Mouse (Mus musculus) spleen, adult 18-20 months (tissue): ENCODE measurements around the gene Prkch.

ENCODE experiments used
- DNase-seq, 2 experiments: peaks; one replicate each; pipeline ENCODE4 v3.0.0; 2022; ENCODE audit warnings: mixed read lengths in 2 of 2

The Prkch gene

GRCm38 (mm10) chr12:73764649-73765525 is 180.3 kb downstream of the Prkch start:
- no peak for DNase-seq

DNA sequence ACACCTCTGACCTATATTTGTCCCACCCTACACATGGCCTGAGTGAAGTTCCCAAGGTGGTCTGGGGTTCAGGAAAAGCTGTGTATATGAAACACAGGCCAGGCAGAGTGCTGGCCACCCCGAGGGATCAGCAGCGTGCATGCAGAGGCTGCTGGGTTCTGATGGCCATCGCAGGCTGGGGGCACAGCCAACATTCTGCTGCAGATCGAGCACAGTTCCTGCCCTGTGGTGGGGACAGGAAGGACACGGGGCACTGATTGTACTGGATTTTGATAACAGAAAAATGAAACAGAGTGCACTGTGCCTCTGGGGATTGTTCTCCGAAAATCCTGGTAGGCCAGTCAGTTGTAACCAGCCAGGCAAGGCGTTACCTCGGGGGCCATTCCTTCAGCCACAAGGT is 181.6 kb downstream of the Prkch start:
- no peak for DNase-seq

DNA sequence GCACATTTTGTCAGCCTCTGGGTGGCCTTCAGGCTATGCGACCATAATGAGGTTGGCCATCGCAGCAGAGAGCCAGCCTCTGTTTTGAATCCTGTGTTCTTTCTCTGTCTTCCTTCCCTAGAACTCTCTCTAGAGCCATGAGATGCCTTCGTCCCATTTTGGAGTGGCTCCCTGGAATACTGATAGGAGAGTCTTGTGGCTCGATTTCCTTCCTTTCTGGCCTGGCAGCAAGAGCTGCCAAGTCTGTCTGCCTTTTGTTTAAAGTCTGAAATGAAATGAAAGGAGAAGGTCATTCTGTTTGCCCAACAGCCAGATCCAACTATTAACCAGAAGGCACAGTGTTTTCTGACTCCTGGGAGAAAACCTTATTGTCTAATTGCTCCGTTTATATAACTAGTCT is 184.2 kb downstream of the Prkch start:
- no peak for DNase-seq

DNA sequence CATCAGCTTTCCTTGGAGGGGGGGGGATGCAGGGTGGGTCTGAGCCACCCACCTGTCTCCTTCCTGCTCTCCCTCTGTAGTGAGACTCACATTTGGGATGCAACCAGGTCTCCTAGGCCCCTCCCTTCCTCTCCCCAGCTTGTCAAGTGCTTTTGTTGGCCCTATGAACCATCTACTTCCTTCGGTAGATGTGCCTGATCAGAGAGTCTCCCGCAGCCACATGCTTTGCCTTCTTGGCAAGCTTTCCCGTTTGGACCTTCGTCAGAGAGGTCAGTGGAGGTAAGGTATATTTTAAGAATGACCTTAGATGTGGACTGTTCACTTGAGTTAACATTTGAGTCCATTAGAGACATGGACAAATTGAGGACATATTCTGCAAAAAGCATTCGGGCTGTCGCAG is 184.9 kb downstream of the Prkch start:
- DNase-seq, result no peak

DNA sequence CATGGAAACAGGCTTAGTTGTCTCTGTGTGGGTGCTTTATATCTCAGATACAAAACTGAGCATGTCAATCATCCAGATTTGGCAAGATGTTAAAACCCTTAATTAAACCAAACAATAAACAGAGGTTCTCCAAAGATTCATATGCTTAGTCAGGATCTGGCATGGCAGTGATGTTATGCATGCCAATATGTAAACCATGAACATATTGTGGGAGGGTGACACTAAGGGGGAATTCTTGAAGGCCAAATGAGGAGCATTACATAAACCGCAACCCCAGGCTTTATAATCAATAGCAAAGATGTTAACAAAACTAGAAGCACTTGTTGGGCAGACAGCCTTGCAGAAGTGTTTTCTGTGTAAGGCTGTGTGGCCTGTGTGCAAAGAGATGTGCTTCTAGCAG is 186.2 kb downstream of the Prkch start:
- DNase-seq, result no peak

GRCm38 (mm10) chr12:73774793-73775385 is 190.3 kb downstream of the Prkch start:
- DNase-seq, result no peak

GRCm38 (mm10) chr12:73776401-73776945 is 191.9 kb downstream of the Prkch start:
- no peak for DNase-seq

DNA sequence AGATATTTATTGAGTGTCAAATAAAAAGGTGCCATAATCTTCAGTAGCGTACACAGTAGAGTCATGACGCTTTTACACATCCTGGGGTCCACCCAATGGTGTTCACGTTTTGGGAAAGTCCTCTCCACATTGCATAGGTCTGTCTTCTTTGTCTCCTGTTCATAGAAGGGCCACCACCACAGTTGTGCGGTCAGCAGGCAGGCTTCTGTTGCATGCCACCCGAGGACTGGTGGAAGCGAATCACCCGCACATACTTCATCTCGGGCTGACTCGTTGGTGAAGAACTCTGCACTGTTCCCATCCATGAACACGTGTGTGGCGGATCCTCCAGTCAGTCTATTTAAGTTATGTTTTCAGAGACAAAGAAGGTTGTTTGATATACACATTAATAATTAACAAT is 193.1 kb downstream of the Prkch start:
- no peak for DNase-seq

- peak in 1 of 2 experiments; percentile 23 for DNase-seq
These were observed 195.0 kb downstream of the Prkch start for GRCm38 (mm10) chr12:73779332-73780231.

DNA sequence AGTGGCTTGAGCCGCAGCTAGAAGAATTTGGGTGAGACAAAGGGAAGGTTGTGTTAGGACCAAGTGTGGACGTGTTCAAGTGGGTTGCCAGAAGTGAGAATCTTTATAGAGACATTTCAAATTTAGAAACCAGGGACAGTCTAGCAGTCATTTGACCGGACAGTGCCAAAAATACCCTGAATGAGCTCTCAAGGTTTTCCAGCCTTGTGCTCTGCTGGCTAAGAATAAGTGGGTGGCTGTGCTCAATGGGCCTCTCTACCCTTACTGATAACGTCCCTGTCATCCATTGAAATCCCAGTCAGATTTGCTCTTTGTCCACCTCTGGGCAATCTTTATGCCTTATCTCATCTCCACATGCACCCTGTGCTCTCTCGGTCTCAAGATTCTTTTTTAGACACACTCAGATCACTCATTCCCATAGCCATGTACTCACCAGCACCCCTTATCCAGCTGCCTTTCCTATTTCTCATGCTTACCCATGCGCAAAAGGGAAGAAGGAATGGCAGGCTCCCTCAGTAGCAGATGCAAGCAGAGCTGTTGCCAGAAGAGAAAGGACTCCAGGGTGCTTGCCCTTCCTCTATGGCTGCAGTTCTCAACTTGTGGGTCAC is 196.9 kb downstream of the Prkch start:
- no peak for DNase-seq

DNA sequence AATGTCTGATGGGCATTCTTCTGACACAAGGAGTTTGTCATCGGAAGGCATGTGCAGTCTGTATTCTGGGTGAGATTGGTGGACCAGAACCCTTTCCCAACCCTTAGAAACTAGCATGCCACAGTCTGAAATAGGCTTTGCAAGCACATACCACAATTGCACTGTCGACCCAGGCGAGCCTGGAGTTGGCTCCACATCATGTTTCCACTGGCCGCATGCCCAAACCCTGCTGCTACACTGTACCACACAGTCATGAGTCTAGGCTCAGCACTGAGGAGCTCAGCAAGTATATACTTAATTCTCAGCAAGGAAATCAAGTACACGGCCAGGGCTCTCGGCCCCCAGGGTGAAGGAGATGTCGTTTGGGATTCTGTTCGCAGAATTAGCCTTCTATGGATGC is 202.3 kb downstream of the Prkch start:
- no peak for DNase-seq

- DNase-seq, result no peak
These were observed 204.3 kb downstream of the Prkch start for GRCm38 (mm10) chr12:73788850-73789249.

- no peak for DNase-seq
These were observed 206.0 kb downstream of the Prkch start for GRCm38 (mm10) chr12:73790571-73791108.

GRCm38 (mm10) chr12:73793216-73793615 is 208.6 kb downstream of the Prkch start:
- DNase-seq, result no peak

DNA sequence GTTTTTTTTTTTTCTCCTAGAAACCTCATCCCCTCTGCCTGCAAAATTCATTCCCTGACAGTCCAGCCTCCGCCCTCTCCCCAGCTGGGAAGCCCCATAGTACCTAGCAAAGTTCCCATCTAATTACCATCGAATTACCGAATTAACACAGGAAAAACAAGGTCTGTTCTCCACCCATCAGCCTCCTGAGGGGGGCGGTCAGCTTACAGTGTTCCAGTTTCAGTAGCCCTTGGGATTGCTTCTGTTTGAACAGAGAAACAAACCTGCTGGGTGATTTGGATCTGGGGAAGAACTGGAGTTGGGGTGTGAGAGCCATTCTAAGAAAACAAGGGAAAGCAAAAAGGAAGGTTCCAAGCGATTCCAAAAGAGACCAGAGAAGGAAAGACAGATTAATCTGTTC is 209.1 kb downstream of the Prkch start:
- DNase-seq, result no peak

DNA sequence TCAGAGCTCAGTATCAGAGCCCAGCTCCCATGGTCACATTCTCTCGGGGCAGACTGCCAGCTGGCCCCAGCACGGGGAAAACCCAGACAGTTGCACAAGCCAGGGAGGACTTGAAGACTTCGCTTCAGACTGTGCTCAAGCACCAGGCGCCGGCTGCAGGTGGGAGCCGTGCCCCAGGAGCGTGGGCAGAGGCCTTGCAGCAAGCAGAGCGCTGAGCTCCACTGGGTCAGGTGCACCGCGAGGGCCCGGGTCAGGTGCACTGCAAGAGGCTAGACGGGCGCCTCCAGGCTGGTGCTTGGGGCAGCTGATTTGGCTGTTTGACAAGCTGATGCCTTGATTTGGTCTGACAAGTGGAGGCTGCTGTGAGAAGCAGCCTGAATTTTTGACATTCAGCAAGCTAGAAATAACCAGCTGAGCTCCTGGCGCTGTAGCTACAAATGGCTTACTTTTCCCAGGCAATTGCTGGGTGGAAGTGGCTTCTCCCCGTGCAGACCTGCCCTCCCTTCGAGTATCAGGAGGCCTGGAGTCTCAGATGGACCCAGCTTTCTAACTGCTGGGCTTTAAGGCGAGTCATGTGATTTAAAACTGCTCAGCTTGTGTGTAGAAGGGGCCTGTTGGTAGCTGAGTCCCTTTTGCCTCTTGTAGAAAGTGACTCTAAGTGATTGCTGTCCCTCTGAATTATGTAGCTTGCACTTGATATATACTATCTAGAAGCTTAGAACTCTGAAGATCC is 209.7 kb downstream of the Prkch start:
- peak; percentile 41 to 53 for DNase-seq

- no peak for DNase-seq
These were observed 215.1 kb downstream of the Prkch start for GRCm38 (mm10) chr12:73799671-73800070.

- DNase-seq, result no peak
These were observed 216.3 kb downstream of the Prkch start for GRCm38 (mm10) chr12:73800886-73801285.

DNA sequence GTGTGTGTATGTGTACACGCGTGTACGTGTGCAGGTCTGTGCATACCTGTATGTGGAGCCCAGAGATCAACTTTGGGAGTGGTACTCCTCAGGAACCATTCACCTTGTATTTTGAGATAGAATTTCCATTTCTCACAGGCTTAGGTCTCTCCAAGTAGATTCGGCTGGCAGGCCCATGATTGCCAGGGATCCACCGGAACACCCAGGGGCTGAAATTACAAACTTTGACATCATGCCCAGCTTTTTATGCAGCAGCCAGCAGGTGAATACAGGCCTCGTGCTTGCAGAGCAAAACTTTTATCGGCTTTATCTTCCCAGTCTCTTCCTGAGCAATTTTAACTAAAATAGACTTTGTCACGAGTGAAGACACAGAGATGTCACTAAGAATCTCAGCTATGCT is 217.2 kb downstream of the Prkch start:
- no peak for DNase-seq

DNA sequence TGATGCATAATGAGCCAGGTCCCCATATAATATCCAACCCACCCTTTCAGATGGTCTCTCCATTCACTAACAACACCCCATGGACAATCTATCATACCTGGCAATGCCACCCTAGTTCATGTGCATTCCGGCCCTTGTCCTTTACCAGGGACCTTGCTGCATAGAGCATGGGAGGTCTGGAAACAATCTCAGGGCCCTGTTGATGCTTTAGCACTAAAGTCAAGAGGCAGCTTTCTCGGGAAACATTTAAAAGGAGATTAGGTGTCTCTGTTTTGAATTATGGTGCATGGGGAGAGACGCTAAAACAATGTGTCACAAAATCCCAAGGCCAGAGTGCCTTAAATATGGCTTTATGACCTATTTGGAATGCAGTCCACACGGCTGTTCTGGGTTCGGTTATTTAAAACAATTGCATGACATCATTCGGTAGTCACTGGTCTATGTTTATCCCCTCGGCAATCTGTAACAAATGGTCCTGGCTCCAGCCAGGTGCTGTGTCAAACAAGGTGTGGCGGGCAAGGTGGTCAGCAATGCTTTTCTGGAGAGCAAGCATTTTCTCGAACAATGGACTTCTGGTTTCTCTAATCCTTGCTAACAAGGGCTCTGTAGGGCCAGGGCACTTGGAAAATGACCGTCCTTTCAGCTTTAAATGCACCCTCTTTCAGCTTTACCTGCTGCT is 217.9 kb downstream of the Prkch start:
- DNase-seq, result no peak

DNA sequence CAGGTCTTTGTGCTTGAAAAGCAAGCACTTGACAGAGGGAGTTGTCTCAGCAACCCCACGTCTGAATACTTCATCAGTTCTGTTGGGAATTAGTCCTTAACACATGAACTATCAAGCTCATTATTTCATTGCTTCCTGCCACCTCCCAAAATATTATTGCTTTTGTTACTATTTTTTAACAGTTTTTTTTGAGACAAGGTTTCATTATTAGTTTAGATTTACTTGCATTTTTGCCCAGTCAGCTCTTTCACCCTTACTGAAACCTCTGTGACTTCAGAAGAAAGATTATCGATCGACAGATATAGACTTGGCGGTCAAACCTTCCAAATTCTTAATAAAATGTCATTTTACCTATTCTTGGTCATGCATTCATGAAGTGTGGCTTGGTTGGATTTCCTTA is 219.3 kb downstream of the Prkch start:
- DNase-seq, result no peak
